Mouse (Mus musculus) kidney, adult 8-10 months (tissue): ENCODE measurements around the gene Zfp518b.

Experiments
- DNase-seq, 2 experiments: peaks; one replicate each; pipeline ENCODE4 v3.0.0; 2022

Gene Zfp518b

GRCm38 (mm10) chr5:38632463-38633449 is 51.9 kb downstream of the Zfp518b start:
- peak; percentile 47 to 79 for DNase-seq

GRCm38 (mm10) chr5:38628023-38628422 is 56.6 kb downstream of the Zfp518b start:
- no peak for DNase-seq

- DNase-seq = peak; percentile 24 to 38
Observed at GRCm38 (mm10) chr5:38626883-38627282, 57.7 kb downstream of the Zfp518b start.

GRCm38 (mm10) chr5:38620783-38621182 is 63.8 kb downstream of the Zfp518b start:
- DNase-seq = peak; percentile 23 to 71

- no peak for DNase-seq
Observed at GRCm38 (mm10) chr5:38618908-38619307, 65.7 kb downstream of the Zfp518b start.
